Mouse (Mus musculus) forebrain, embryonic 14.5 days (tissue): ENCODE results near the gene Olfr311. TPM values are rescaled to one million over a fixed set of nuclear protein-coding genes. Genes with fewer than 3 reads are reported as not detected.
A peak's percentile ranks its signal among the peaks of the same experiment; 100 is the strongest.

Experiments used
- ATAC-seq: fragments of 200-750 bp; cut with Nextera tagmentation; 2 replicates; pipeline ENCODE4 v1.8.0; 2017; ENCODE audit warnings: mild to moderate bottlenecking, moderate library complexity
- DNase-seq: peaks from one replicate; pipeline ENCODE4 v3.0.0-alpha.2; 2015; ENCODE audit warnings: low spot score
- H3K27ac ChIP-seq: fragments of 300-500 bp; sonication (generic); 2 replicates; pipeline ENCODE4 v1.5.1; 2014; ENCODE audit warnings: low read depth, mild to moderate bottlenecking, control low read depth, low read length, moderate library complexity
- H3K27me3 ChIP-seq: fragments of 300-500 bp; sonication (generic); replicated peaks from 2 replicates; pipeline ENCODE4 v1.6.1; 2014; ENCODE audit warnings: low read length, control low read depth, mixed read lengths; ENCODE audit not compliant: control insufficient read depth, insufficient read depth
- H3K36me3 ChIP-seq: fragments of 300-500 bp; sonication (generic); 2 replicates; pipeline ENCODE4 v1.6.1; 2014; ENCODE audit warnings: low read length, control low read depth; ENCODE audit not compliant: control insufficient read depth, insufficient read depth
- H3K4me1 ChIP-seq: fragments of 300-500 bp; sonication (generic); 2 replicates; pipeline ENCODE4 v1.6.1; 2014; ENCODE audit warnings: antibody characterized with exemption, low read length, control low read depth; ENCODE audit not compliant: control insufficient read depth, insufficient read depth
- H3K4me2 ChIP-seq: fragments of 300-500 bp; sonication (generic); 2 replicates; pipeline ENCODE4 v1.6.1; 2014; ENCODE audit warnings: mild to moderate bottlenecking, control low read depth, low read length
- H3K4me3 ChIP-seq: fragments of 300-500 bp; sonication (generic); 2 replicates; pipeline ENCODE4 v1.5.1; 2014; ENCODE audit warnings: low read depth, low read length, control low read depth
- H3K9ac ChIP-seq: fragments of 300-500 bp; sonication (generic); 2 replicates; pipeline ENCODE4 v1.6.1; 2014; ENCODE audit warnings: mild to moderate bottlenecking, low read length, control low read depth, moderate library complexity
- H3K9me3 ChIP-seq: fragments of 300-500 bp; sonication (generic); replicated peaks from 2 replicates; pipeline ENCODE4 v1.6.1; 2016; ENCODE audit warnings: low read length, control low read depth, mixed read lengths; ENCODE audit not compliant: control insufficient read depth
- WGBS: fragments of 180-500 bp; shearing (Covaris S2); extraction: QIAGEN DNeasy Blood & Tissue Kit; methylation state at CpG from one replicate; pipeline ENCODE4 v1.1.7; 2014; 5-methylcytosine and 5-hydroxymethylcytosine counted together
- polyA plus RNA-seq: library from polyadenylated mRNA; unstranded; fragments of >200 nt; fragmentation: Nextera tagmentation; extraction: Ambion mirVana; gene quantifications from 2 replicates; pipeline ENCODE4 v1.2.1, GENCODE M21; 2014

Gene Olfr311
- polyA plus RNA-seq, 1 experiment from 2014 or later = not detected

DNA sequence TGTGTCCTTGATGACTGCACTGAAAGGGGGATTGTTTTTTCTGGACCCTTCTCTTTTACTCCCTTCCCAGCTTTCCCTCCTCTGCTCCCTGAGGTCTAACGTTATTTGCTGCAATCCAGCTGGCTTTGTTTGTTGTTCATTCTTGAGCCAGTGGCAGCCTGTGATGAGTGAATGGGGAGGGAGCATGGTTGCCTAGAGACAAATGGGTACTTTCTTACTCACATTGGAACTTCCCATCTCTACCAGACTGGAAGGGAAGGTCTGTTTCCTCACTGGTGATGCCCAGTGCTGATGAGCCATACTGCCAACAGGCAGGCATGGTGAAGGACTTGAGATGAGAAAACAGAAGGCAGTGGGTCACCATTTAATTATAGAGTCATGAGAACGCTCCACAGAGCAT is 10.7 kb downstream of the Olfr311 start:
- Histone ChIP-seq H3K4me3 (no peak overlapping the region), H3K27me3 (no peaks in the 10 kb centered on the region), H3K4me1 (peaks cover 7% of the 10 kb centered on the region), H3K27ac (no peak overlapping the region), H3K9ac (no peak overlapping the region), H3K36me3 (peaks cover 38% of the 10 kb centered on the region), H3K9me3 (no peaks in the 10 kb centered on the region), H3K4me2 (no peak overlapping the region)
- ATAC-seq (no peak), DNase-seq (no peak)
- 72% methylated on average over 2 of the region's 2 CpGs for WGBS

DNA sequence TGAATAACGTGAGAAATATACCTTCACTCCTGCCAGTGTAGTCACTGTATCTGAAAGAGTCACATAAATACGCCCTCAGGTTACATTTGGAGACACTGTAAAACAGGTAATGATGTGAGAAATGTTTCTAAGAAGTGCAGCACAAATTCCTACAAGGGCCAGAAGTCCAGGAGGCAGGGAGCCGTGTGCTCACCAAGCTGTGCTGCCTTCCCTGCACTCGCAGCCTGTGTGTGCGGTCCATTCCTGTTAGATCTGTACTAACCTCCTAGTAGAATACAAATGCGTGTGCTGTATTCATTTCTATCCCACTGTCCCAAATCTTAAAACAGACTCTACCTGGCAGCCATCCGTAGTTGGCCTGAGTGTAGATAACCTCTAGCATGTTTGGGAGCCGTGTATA is 21.7 kb downstream of the Olfr311 start:
- Histone ChIP-seq H3K4me1 (no peaks in the 10 kb centered on the region), H3K9ac (no peak overlapping the region), H3K27ac (no peak overlapping the region), H3K27me3 (no peaks in the 10 kb centered on the region), H3K4me3 (no peak overlapping the region), H3K36me3 (peaks cover 53% of the 10 kb centered on the region), H3K9me3 (peaks cover 2% of the 10 kb centered on the region; the same call in 1 of the 2 replicates), H3K4me2 (no peak overlapping the region)
- ATAC-seq (no peak), DNase-seq (no peak)
- WGBS = 97% methylated on average over 8 of the region's 8 CpGs

DNA sequence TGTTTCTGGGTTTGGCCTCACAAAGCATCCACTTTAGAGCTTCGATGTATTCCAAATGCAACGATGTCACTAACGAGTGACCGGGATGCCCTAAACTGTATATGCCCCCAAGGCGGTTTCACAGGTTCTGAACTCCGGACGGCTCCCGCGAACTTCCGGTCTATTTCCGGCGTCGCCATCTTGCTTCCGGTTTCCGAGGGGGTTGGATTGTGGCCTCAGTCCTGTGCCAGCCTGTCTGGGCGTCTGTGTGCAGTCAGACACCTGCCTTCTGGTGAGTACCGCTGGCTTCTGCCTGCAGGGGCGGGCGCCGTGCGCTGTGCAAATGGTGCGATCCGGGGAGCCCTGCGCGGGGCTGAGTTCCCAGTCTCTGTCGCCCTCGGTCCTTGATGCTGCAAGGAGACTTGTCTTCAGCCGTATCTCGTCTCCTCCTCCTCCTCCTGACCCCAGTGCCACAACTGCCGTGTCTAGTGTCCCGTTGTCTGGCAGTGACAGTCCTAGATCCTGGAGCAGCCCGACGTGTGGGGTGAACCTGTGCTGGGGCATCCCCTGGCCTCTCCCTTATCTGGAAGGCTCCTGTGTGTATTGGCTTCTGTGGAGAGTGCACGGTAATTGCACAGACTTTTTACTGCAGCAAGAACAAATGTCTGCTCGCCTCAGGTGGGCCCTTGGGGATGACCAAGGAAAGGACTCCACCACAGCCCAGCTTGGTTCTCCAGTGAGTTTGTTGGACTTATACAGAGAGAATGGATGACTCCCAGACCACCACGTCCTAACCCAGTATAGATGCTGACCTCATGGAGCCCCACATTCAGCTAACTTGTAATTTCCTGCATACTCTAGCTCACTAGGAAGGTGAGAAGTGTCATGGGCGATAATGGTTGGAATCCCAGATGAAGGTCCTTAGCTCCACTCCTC is 28.2 kb downstream of the Olfr311 start, which contains the start of gene 2810021J22Rik:
Gene 2810021J22Rik, plus strand, starts transcription at position 178 of the 915 bp plus-strand sequence.
- DNase-seq (peak; percentile 89), ATAC-seq (peak; percentile 95)
- 3% methylated on average over 37 of the region's 37 CpGs for WGBS
- H3K9ac ChIP-seq = peak within 1 kb of the TSS; percentile 85
- peak within 1 kb of the TSS; percentile 66 for H3K4me3 ChIP-seq
- H3K27ac ChIP-seq = peak within 1 kb of the TSS; percentile 86
- H3K4me1 ChIP-seq = peaks cover 6% of the 10 kb centered on the region; the same call in 1 of the 2 replicates
- no peaks in the 10 kb centered on the region for H3K9me3 ChIP-seq
- H3K4me2 ChIP-seq = peak within 1 kb of the TSS; percentile 78
- peaks cover 28% of the 10 kb centered on the region for H3K36me3 ChIP-seq
- H3K27me3 ChIP-seq = no peaks in the 10 kb centered on the region

- H3K27me3 ChIP-seq = no peaks in the 10 kb centered on the region
These were observed 28.9 kb downstream of the Olfr311 start for GRCm38 (mm10) chr11:58867954-58868330.

GRCm38 (mm10) chr11:58870961-58871360 is 31.9 kb downstream of the Olfr311 start:
- H3K9me3 ChIP-seq = no peaks in the 10 kb centered on the region
- H3K4me2 ChIP-seq = no peak overlapping the region
- 91% methylated on average over 4 of the region's 4 CpGs for WGBS
- no peak overlapping the region for H3K9ac ChIP-seq
- ATAC-seq (no peak), DNase-seq (no peak)
- peaks cover 6% of the 10 kb centered on the region; the same call in 1 of the 2 replicates for H3K4me1 ChIP-seq
- H3K36me3 ChIP-seq = peaks cover 31% of the 10 kb centered on the region
- H3K27me3 ChIP-seq = no peaks in the 10 kb centered on the region
- H3K27ac ChIP-seq = no peak overlapping the region
- H3K4me3 ChIP-seq = no peak overlapping the region

More at GRCm38 (mm10) chr11:58867954-58868330, 28.9 kb downstream of the Olfr311 start:
- H3K4me1 ChIP-seq = peaks cover 6% of the 10 kb centered on the region; the same call in 1 of the 2 replicates
- no peaks in the 10 kb centered on the region for H3K9me3 ChIP-seq
- H3K36me3 ChIP-seq = peaks cover 29% of the 10 kb centered on the region
- 81% methylated on average over 6 of the region's 6 CpGs for WGBS
- ATAC-seq = no peak
- no peak for DNase-seq
- peak overlapping the region; percentile 78 for H3K4me2 ChIP-seq
- H3K27ac ChIP-seq = no peak overlapping the region
- H3K4me3 ChIP-seq = peak overlapping the region; percentile 66
- peak overlapping the region; percentile 85; the same call in 1 of the 2 replicates for H3K9ac ChIP-seq

GRCm38 (mm10) chr11:58883756-58884155 is 44.7 kb downstream of the Olfr311 start:
- Histone ChIP-seq H3K9me3 (no peaks in the 10 kb centered on the region), H3K4me2 (no peak overlapping the region), H3K4me3 (no peak overlapping the region), H3K4me1 (no peaks in the 10 kb centered on the region), H3K27ac (no peak overlapping the region), H3K27me3 (no peaks in the 10 kb centered on the region), H3K36me3 (peaks cover 39% of the 10 kb centered on the region), H3K9ac (no peak overlapping the region)
- DNase-seq = no peak
- 87% methylated on average over 8 of the region's 8 CpGs for WGBS
- no peak for ATAC-seq

DNA sequence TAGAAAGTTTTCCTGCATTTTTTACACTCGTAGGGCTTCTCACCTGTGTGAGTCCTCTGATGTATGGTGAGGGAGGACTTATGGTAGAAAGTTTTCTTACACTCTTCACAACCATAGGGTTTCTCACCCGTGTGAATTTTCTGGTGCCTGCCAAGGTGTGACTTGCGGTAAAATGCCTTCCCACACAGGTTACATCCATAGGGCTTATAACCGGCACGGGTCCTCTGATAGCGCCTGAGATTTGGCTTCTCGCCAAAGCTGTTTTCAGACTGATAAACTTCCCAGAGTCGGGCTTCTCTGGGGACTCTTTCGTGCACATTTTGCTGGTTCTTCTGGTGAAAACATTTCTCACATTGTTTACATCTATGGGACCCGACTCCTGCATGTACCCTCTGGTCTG is 51.5 kb downstream of the Olfr311 start:
- Histone ChIP-seq H3K27me3 (no peaks in the 10 kb centered on the region), H3K4me1 (no peaks in the 10 kb centered on the region), H3K4me2 (no peak overlapping the region), H3K36me3 (peaks cover 59% of the 10 kb centered on the region), H3K9me3 (no peaks in the 10 kb centered on the region), H3K27ac (no peak overlapping the region), H3K4me3 (no peak overlapping the region), H3K9ac (no peak overlapping the region)
- 91% methylated on average over 10 of the region's 10 CpGs for WGBS
- DNase-seq (no peak), ATAC-seq (no peak)
